In the genomic region with DNA sequence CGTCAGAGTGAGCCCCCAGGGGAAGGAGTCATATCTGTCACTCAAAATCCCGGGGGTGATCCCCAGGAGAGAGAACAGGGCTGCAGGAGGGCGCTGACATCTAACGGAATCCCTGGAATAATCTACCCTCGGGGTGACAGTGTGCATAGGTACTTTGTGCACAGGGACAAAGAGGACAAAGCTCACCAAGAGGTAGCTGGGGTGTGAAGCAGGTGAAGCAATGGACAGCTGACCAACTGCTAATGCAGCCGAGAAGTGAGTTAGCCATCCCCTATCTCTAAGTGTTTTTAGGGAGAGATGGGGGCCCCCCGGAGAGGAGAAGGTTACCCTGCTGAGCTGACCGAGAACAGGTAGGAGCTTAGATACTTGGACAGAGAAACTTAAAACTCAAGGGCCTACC, we compare ENCODE assay signal across 8 mouse cellular contexts. TPM values are rescaled to one million over a fixed set of nuclear protein-coding genes. Genes with fewer than 3 reads are reported as not detected.
DNase-seq lines count a peak whose midpoint lies in the region; ATAC-seq and TF ChIP-seq lines count a peak whose summit lies in the region.

No protein-coding gene starts in this region.

- DNase-seq in kidney, postnatal 4 days, result no peak
- no peak for DNase-seq in embryonic facial prominence, embryonic 10.5 days (ENCODE audit: low spot score)
- DNase-seq in hindbrain, postnatal 0 days (ENCODE audit: low spot score), result no peak
- no peak for DNase-seq in urinary bladder, postnatal 4 days (ENCODE audit: low spot score in 2 of 2)
- DNase-seq in embryo, embryonic 11 days, result no peak

- peak overlapping the region; percentile 81 for H3K4me2 ChIP-seq in kidney, embryonic 14.5 days (replicated peaks; ENCODE audit: low read depth, low read length)
- H3K4me2 ChIP-seq in hindbrain, postnatal 0 days (ENCODE audit: low read depth, low read length), result peak overlapping the region; percentile 73
- H3K4me2 ChIP-seq in midbrain, embryonic 15.5 days, result peak overlapping the region; percentile 91

- ATAC-seq in kidney, embryonic 14.5 days (ENCODE audit: low FRiP score, low TSS enrichment), result no peak
- no peak for ATAC-seq in hindbrain, postnatal 0 days
- no peak for ATAC-seq in midbrain, embryonic 15.5 days (replicated peaks)
- ATAC-seq in activated CD4-positive, CD25-positive, alpha-beta regulatory T cell, adult 4 months, result no peak

- TF ChIP-seq CTCF in hindbrain, postnatal 0 days (IDR thresholded peaks at IDR 0.05; ENCODE audit: low read depth), result no peak

- no peak overlapping the region for H3K27ac ChIP-seq in kidney, embryonic 14.5 days (ENCODE audit: low read depth, low read length)
- H3K27ac ChIP-seq in embryonic facial prominence, embryonic 10.5 days (replicated peaks), result peak overlapping the region; percentile 98
- H3K27ac ChIP-seq in hindbrain, postnatal 0 days, result 0 out of 2 replicates have a peak overlapping the region, but pooled peaks have one; percentile 90
- peak overlapping the region; percentile 92; the same call in 1 of the 2 replicates for H3K27ac ChIP-seq in midbrain, embryonic 15.5 days

- no peaks in the 10 kb centered on the region for H3K27me3 ChIP-seq in kidney, embryonic 14.5 days (ENCODE audit: control insufficient read depth, insufficient read depth, low read length)
- no peaks in the 10 kb centered on the region for H3K27me3 ChIP-seq in embryonic facial prominence, embryonic 10.5 days (replicated peaks; ENCODE audit: low read depth, poor library complexity, severe bottlenecking)
- H3K27me3 ChIP-seq in hindbrain, postnatal 0 days (ENCODE audit: insufficient read depth, low read length), result no peaks in the 10 kb centered on the region
- no peaks in the 10 kb centered on the region for H3K27me3 ChIP-seq in midbrain, embryonic 15.5 days (replicated peaks)

- H3K9me3 ChIP-seq in kidney, embryonic 14.5 days (ENCODE audit: control insufficient read depth, low read length), result 0 out of 2 replicates have a peak, but pooled peaks cover 2% of the 10 kb centered on the region
- peaks cover 15% of the 10 kb centered on the region; the same call in 1 of the 2 replicates for H3K9me3 ChIP-seq in embryonic facial prominence, embryonic 10.5 days
- no peaks in the 10 kb centered on the region for H3K9me3 ChIP-seq in hindbrain, postnatal 0 days (ENCODE audit: low read length)
- H3K9me3 ChIP-seq in midbrain, embryonic 15.5 days, result no peaks in the 10 kb centered on the region

- peaks cover 36% of the 10 kb centered on the region for H3K36me3 ChIP-seq in kidney, embryonic 14.5 days (ENCODE audit: control insufficient read depth, insufficient read depth, low read length)
- peaks cover 46% of the 10 kb centered on the region for H3K36me3 ChIP-seq in embryonic facial prominence, embryonic 10.5 days (replicated peaks)
- H3K36me3 ChIP-seq in hindbrain, postnatal 0 days (ENCODE audit: insufficient read depth, low read length), result peaks cover 33% of the 10 kb centered on the region
- H3K36me3 ChIP-seq in midbrain, embryonic 15.5 days (replicated peaks), result peaks cover 35% of the 10 kb centered on the region

- peak overlapping the region; percentile 98 for H3K9ac ChIP-seq in kidney, embryonic 14.5 days (ENCODE audit: low read depth, low read length)
- peak overlapping the region; percentile 97 for H3K9ac ChIP-seq in hindbrain, postnatal 0 days (replicated peaks; ENCODE audit: low read length)
- H3K9ac ChIP-seq in midbrain, embryonic 15.5 days, result peak overlapping the region; percentile 96

- peaks cover 14% of the 10 kb centered on the region for H3K4me1 ChIP-seq in kidney, embryonic 14.5 days (ENCODE audit: control insufficient read depth, insufficient read depth, low read length)
- H3K4me1 ChIP-seq in embryonic facial prominence, embryonic 10.5 days, result peaks cover 25% of the 10 kb centered on the region
- H3K4me1 ChIP-seq in hindbrain, postnatal 0 days (ENCODE audit: insufficient read depth, low read length), result peaks cover 12% of the 10 kb centered on the region
- H3K4me1 ChIP-seq in midbrain, embryonic 15.5 days, result peaks cover 29% of the 10 kb centered on the region

- H3K4me3 ChIP-seq in kidney, embryonic 14.5 days (ENCODE audit: low read length), result peak overlapping the region; percentile 99
- peak overlapping the region; percentile 95 for H3K4me3 ChIP-seq in embryonic facial prominence, embryonic 10.5 days
- H3K4me3 ChIP-seq in hindbrain, postnatal 0 days (ENCODE audit: low read length), result peak overlapping the region; percentile 100
- peak overlapping the region; percentile 97 for H3K4me3 ChIP-seq in midbrain, embryonic 15.5 days

- 24% methylated on average over 8 of the region's 8 CpGs for WGBS in kidney, embryonic 14.5 days
- WGBS in embryonic facial prominence, embryonic 10.5 days, result 18% methylated on average over 8 of the region's 8 CpGs
- WGBS in hindbrain, postnatal 0 days, result 14% methylated on average over 8 of the region's 8 CpGs
- WGBS in midbrain, embryonic 15.5 days, result 16% methylated on average over 8 of the region's 8 CpGs

RNA-seq across cellular contexts. Expression of a gene that starts 1.5 kb away (rescaled TPM):
- 14.0 and 23.5 TPM in 2 replicates for polyA plus RNA-seq in kidney, embryonic 14.5 days (2014; fragmentation: Nextera tagmentation; extraction: Ambion mirVana)
- 31.6 and 33.6 TPM in 2 replicates for polyA plus RNA-seq in embryonic facial prominence, embryonic 10.5 days (2016; fragmentation: Nextera tagmentation; extraction: Ambion mirVana)
- 36.2 and 40.0 TPM in 2 replicates for total RNA-seq in hindbrain, postnatal 0 days (2014; rRNA removed)
- 12.1 and 12.3 TPM in 2 replicates for polyA plus RNA-seq in hindbrain, postnatal 0 days (2015; fragmentation: Nextera tagmentation; extraction: Ambion mirVana)
- polyA plus RNA-seq in midbrain, embryonic 15.5 days (2015; fragmentation: Nextera tagmentation; extraction: Ambion mirVana), result 25.5 and 26.6 TPM in 2 replicates
- under 1 TPM in 1 of 2 experiments, not detected in 1; 0.18 TPM for polyA plus RNA-seq in activated CD4-positive, CD25-positive, alpha-beta regulatory T cell, adult 4 months (2017; shearing (Covaris generic))

RNA-seq across cellular contexts. Expression of a gene that starts 25.5 kb away (rescaled TPM):
- polyA plus RNA-seq in kidney, embryonic 14.5 days (2014; fragmentation: Nextera tagmentation; extraction: Ambion mirVana), result 25.5 and 41.5 TPM in 2 replicates
- polyA plus RNA-seq in embryonic facial prominence, embryonic 10.5 days (2016; fragmentation: Nextera tagmentation; extraction: Ambion mirVana), result 61.2 and 64.2 TPM in 2 replicates
- 33.6 and 34.6 TPM in 2 replicates for total RNA-seq in hindbrain, postnatal 0 days (2014; rRNA removed)
- 35.6 and 36.2 TPM in 2 replicates for polyA plus RNA-seq in hindbrain, postnatal 0 days (2015; fragmentation: Nextera tagmentation; extraction: Ambion mirVana)
- 47.9 and 51.1 TPM in 2 replicates for polyA plus RNA-seq in midbrain, embryonic 15.5 days (2015; fragmentation: Nextera tagmentation; extraction: Ambion mirVana)
- polyA plus RNA-seq in activated CD4-positive, CD25-positive, alpha-beta regulatory T cell, adult 4 months (2017; shearing (Covaris generic)), result 10 to 100 TPM; 25.3 to 26.1 TPM

RNA-seq across cellular contexts. Expression of a gene that starts 25.7 kb away (rescaled TPM):
- 12.7 and 14.5 TPM in 2 replicates for polyA plus RNA-seq in kidney, embryonic 14.5 days (2014; fragmentation: Nextera tagmentation; extraction: Ambion mirVana)
- 11.8 and 15.3 TPM in 2 replicates for polyA plus RNA-seq in embryonic facial prominence, embryonic 10.5 days (2016; fragmentation: Nextera tagmentation; extraction: Ambion mirVana)
- total RNA-seq in hindbrain, postnatal 0 days (2014; rRNA removed), result 9.0 and 10.9 TPM in 2 replicates
- polyA plus RNA-seq in hindbrain, postnatal 0 days (2015; fragmentation: Nextera tagmentation; extraction: Ambion mirVana), result 9.2 and 11.2 TPM in 2 replicates
- 10.8 and 10.9 TPM in 2 replicates for polyA plus RNA-seq in midbrain, embryonic 15.5 days (2015; fragmentation: Nextera tagmentation; extraction: Ambion mirVana)
- 1 to 10 TPM in 1 of 2 experiments, under 1 TPM in 1; 0.57 to 1.4 TPM for polyA plus RNA-seq in activated CD4-positive, CD25-positive, alpha-beta regulatory T cell, adult 4 months (2017; shearing (Covaris generic))

RNA-seq across cellular contexts. Expression of a gene that starts 41.0 kb away (rescaled TPM):
- 37.8 and 39.8 TPM in 2 replicates for polyA plus RNA-seq in kidney, embryonic 14.5 days (2014; fragmentation: Nextera tagmentation; extraction: Ambion mirVana)
- 40.7 and 43.4 TPM in 2 replicates for polyA plus RNA-seq in embryonic facial prominence, embryonic 10.5 days (2016; fragmentation: Nextera tagmentation; extraction: Ambion mirVana)
- total RNA-seq in hindbrain, postnatal 0 days (2014; rRNA removed), result 63.1 and 71.4 TPM in 2 replicates
- polyA plus RNA-seq in hindbrain, postnatal 0 days (2015; fragmentation: Nextera tagmentation; extraction: Ambion mirVana), result 58.2 and 65.0 TPM in 2 replicates
- 60.0 and 61.0 TPM in 2 replicates for polyA plus RNA-seq in midbrain, embryonic 15.5 days (2015; fragmentation: Nextera tagmentation; extraction: Ambion mirVana)
- polyA plus RNA-seq in activated CD4-positive, CD25-positive, alpha-beta regulatory T cell, adult 4 months (2017; shearing (Covaris generic)), result 10 to 100 TPM; 73.7 to 85.5 TPM

RNA-seq across cellular contexts. Expression of a gene that starts 52.9 kb away (rescaled TPM):
- polyA plus RNA-seq in kidney, embryonic 14.5 days (2014; fragmentation: Nextera tagmentation; extraction: Ambion mirVana), result 6.3 and 10.0 TPM in 2 replicates
- polyA plus RNA-seq in embryonic facial prominence, embryonic 10.5 days (2016; fragmentation: Nextera tagmentation; extraction: Ambion mirVana), result 5.1 and 7.3 TPM in 2 replicates
- total RNA-seq in hindbrain, postnatal 0 days (2014; rRNA removed), result 5.7 and 20.5 TPM in 2 replicates
- polyA plus RNA-seq in hindbrain, postnatal 0 days (2015; fragmentation: Nextera tagmentation; extraction: Ambion mirVana), result 7.1 and 9.2 TPM in 2 replicates
- polyA plus RNA-seq in midbrain, embryonic 15.5 days (2015; fragmentation: Nextera tagmentation; extraction: Ambion mirVana), result 5.7 and 6.3 TPM in 2 replicates
- polyA plus RNA-seq in activated CD4-positive, CD25-positive, alpha-beta regulatory T cell, adult 4 months (2017; shearing (Covaris generic)), result 10 to 100 TPM; 52.4 to 58.5 TPM

Comparison
In these comparisons a context has a peak if more than half of its experiments do, and no peak if none do; other contexts are left out.
1. RNA of a gene that starts 1.5 kb away (polyA plus RNA-seq): 31.6 to 33.6 TPM in embryonic facial prominence, embryonic 10.5 days, 25.5 to 26.6 TPM in midbrain, embryonic 15.5 days, 14.0 to 23.5 TPM in kidney, embryonic 14.5 days and 12.1 to 12.3 TPM in hindbrain, postnatal 0 days; 0.18 TPM in activated CD4-positive, CD25-positive, alpha-beta regulatory T cell, adult 4 months; every median in the first group is over 10 times any median in the second.
2. Peak in every context shown above with its lines, with median percentiles within 50 percentile points of each other: H3K4me2 ChIP-seq, H3K4me3 ChIP-seq and H3K9ac ChIP-seq.